Mouse (Mus musculus): ENCODE measurements at regions not wholly inside any gene's neighbourhood (a gene's known extent, or its start where the extent isn't known, plus 50 kb on each side); places are given as distances from the start of the nearest gene placed in this dataset.

DNA sequence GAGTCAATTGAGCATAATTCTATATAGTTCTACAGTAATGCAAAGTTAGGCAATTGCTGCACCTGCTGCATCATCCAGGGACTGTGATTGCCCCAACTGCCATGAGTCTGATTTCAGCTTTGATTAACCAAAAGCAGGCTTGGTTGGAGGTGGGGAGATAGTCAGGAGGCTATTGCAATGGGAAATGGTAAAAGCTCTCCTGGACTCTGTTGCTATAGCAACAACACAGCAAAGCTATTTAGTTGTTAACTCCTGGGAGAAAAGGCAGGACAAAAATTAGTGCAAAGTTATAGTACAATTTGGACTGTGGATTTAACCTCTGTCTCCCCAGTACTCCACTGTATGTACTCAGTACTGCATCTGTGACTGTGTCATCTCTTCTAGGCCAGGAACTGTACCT is 51.7 kb upstream of the Rasgrf1 start:
- DNase-seq (ENCODE audit: low read depth, low spot score): no peak

- peak; percentile 83 for DNase-seq (ENCODE audit: low read depth, low spot score)
Observed at GRCm38 (mm10) chr9:89850491-89851282, 59.0 kb upstream of the Rasgrf1 start.

- no peak for DNase-seq (ENCODE audit: low read depth, low spot score)
Observed at GRCm38 (mm10) chr9:89849947-89850346, 59.8 kb upstream of the Rasgrf1 start.

DNA sequence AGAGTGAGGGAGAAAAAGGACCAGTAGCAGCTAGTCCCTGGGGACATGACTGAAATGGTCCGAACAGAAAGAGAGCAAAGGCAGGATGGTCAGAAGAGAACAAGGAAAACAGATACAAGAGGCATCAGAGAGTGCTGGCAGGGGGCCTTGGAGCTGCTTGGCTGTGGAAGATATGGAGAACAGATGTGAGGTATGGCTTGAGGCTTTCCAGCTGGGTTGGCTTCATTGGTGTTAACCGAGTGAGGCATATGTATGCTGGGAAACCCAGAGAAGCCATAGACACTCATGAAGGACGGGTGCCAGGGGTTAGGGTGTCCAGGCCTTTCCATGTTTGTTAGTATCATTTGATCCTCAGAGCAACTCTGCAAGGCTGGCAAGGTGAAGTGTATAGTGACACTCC is 61.1 kb upstream of the Rasgrf1 start:
- no peak for DNase-seq (ENCODE audit: low read depth, low spot score)

- DNase-seq (ENCODE audit: low read depth, low spot score): no peak
Observed at GRCm38 (mm10) chr9:89846973-89847372, 62.7 kb upstream of the Rasgrf1 start.

DNA sequence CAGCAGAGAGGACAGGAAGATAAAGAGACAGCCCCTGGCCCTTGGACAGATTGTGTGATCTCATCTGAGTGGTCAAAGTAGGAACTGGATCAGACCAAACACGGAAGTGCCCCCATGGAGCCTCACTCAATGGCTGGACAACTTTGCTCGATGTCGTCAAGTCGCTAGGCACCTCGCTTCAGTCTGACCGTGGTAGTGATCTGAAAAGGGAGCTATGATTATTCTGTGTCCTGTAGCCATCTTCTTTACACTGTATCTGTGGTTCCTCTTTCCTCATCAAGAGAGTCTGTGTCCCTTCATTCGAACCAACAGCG is 67.0 kb upstream of the Rasgrf1 start:
- no peak for DNase-seq (ENCODE audit: low read depth, low spot score)

GRCm38 (mm10) chr9:89841866-89842775 is 67.6 kb upstream of the Rasgrf1 start:
- peak; percentile 84 for DNase-seq (ENCODE audit: low read depth, low spot score)

DNA sequence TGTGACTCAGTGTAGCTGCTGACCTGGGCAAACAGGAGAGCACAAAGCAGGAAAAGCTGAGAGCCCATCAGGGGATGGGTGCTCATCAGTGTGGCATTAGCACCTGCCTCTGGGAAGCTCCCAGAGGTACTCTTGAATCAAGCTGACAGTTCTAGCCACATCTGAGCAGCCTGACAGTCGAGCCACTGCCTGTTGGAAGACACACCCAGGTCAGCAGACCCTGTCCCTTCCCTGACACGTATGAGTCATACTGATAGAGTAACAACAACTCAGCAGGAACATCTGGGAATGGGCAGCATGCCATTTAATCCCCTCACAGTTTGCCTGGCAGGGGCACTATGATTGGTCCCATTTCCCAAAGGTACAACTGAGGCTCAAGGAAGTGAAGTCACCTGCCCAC is 68.3 kb upstream of the Rasgrf1 start:
- no peak for DNase-seq (ENCODE audit: low read depth, low spot score)

DNA sequence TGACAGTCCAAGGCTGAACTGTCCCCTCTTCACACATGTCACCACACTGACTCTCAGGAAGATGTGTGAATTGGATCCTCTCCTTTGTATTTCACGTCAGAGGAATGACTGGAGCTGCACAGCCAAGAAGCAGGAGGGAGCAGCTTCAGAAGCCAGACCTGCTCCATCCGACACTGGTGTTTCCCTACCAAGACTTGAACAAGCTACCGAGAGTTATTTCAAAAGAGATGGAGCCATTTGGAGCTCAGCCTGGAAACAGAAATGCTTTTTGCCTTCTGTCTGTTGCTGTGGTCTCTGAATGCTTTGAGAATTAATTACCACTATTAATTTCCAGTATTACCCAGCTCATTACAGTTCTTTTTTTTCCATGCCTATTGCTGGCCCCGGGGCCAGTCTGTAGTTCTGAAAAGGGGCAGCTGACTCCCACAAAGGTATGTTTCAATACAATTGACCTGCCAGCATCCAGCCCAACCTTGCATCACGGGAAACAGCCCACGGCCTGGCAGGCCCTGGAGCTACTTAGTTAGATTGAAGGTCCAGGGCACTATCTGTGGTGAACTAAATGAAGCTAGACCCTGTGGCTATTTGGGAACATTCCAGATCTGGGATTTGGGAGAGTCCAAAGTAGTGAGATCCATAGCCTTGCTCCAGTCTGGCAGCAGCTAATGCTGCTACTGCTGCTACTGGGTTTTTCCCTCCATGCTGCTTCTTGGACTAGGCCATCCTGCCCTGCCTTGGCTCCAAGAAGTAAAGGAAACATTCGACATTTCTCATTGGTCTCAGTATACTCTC is 73.1 kb upstream of the Rasgrf1 start:
- no peak for DNase-seq (ENCODE audit: low read depth, low spot score)

GRCm38 (mm10) chr9:89833596-89833995 is 76.1 kb upstream of the Rasgrf1 start:
- DNase-seq (ENCODE audit: low read depth, low spot score): no peak

DNA sequence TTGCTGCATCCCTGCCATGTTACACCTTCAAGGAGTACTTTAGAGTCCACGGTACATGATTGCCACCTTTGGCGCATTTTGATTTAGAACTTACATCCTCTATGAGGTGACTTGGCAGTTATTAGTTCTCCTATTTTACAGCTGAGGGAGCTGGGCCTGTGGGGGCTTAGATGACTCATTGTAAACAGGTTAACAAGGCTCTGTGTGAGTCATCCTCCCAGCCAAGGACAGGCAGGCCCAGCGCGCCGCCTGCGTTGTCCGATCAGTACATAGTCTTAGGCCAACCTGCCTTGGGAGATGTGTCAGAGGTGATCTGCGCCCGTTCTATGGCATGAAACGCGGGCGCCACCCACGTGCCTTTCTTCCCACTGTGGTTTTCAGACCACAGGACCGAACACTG is 77.9 kb upstream of the Rasgrf1 start:
- no peak for DNase-seq (ENCODE audit: low read depth, low spot score)

DNA sequence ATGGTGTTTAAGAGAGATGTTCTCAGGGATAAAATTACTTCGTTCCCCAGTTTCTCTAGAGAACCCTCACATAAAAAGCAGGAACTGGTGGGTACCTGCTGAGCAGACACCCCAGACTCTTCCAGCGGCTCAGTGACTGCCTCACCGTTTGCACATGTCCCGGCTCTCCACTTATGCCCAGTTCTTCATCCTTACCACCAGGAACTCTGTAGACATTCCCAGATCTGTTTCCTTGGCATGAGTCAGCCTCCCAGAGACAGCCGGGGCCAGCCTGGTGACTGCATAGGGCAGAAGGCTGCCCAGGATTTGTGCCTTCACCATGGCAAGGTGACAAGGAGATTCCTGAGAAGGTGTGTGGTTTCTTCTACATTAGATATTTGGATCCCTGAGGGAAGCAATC is 81.6 kb upstream of the Rasgrf1 start:
- DNase-seq (ENCODE audit: low read depth, low spot score): no peak

DNA sequence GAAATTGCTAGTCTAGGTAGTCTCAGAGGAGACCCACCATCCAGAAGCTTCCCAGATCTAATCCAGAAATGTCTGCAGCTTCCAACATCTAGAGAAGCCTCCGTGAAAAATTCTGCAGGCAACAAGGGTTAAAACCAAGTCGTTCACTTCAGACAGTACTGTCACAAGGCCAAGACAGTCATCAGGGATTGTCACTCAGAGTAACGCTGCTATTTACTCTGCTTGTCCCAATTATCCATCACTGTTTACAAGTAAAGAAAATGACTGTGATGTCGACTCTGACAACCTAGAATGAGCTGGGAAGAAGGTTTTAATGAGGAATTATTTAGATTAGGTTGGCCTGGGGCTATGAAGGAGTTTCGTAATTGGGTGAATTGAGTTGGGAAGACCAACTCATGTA is 82.1 kb upstream of the Rasgrf1 start:
- DNase-seq (ENCODE audit: low read depth, low spot score): no peak

DNA sequence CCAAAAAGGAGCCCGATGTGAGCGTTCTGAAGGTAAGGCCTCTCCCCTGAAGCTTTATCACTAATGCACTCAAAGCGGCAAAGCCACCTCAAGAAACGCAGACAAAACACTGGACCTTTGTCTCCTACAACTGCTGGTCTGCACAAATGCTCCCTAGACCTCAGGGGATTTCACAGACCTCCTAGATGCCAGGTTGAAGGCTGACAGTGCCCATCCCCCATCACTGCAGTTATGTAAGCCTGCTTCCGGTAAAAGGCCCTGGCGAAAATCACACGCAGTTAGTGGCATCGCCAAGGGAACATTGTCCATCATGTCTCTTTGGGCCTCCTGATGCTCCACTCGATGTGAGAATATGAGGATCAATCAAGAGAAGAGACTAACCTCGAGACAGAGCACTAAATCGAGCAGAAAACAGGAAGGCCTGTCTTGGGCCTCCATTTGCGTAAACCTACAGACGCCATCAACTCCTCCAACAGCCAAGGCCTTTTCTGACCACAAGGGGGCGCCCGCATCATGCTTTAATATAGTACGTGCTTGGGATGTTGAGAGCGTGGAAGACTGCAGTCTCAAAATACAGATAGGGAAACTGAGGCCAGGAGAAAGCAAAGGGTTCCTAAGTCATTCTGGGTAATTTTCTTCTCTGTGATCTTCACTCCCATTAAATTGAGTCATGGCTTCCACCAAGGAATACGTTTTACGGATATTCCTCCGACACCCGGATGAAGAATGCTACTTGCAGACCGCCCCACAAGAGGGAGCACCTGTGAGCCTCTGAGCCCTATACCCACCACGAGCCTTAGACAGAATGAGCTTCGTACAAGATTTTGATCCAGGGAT is 82.8 kb upstream of the Rasgrf1 start:
- peak; percentile 78 for DNase-seq (ENCODE audit: low read depth, low spot score)

DNA sequence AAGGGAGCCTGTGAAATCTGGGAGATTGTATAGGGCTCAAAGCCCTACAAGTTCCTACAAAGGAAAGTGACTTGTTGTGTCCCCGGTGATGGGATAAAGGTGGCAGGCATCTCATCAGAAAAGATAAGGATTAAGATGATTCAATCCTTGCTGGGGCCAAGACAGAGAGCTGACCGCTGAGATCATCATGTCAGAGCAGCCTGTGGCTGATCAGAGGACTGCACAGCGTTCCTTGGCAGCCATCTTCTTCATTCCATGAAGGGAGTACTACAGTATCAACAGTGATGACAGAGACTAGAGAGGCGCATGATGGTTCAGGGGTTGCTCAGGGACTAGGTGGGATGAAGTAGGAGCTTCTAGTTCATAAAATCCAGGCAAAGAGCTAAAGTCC is 83.6 kb upstream of the Ankrd34c start:
- no peak for DNase-seq (ENCODE audit: low read depth, low spot score)

DNA sequence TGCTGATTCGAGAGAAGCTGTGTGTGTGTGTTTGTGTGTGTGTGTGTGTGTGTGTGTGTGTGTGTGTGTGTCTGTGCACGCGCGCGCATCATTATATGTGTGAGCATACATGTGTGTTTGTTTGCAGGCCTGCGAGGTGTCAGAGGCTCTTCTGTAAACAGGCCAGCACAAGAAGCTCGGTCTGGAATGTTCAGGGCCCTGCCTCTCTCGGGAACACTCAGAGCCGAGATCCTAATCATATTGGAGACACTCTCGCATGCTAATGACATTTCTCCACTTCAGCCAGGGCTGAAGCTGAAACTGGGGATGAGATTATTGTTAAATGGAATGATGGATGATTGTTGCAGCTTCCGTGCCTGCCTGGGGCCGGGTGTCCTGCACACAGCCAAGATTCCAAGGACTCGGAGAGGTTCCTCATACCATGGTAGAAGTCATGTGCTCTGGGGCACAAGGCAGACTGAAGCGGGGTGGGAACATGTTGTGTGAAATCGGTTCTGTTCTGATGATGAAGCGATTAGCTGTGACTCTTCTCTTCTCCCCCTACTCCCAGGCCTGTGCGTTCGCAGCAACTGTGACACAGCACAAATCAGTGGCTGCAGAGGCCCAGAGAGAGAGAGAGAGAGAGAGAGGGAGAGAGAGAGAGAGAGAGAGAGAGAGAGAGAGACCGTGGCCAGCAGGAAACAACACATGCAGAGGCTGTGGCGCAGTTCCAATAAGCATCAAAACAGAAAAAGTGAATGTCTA is 83.0 kb upstream of the Ankrd34c start:
- DNase-seq (ENCODE audit: low read depth, low spot score): no peak

- DNase-seq (ENCODE audit: low read depth, low spot score): no peak
Observed at GRCm38 (mm10) chr9:89813616-89814318, 75.5 kb upstream of the Ankrd34c start.

- DNase-seq (ENCODE audit: low read depth, low spot score): no peak
Observed at GRCm38 (mm10) chr9:89807381-89807780, 69.1 kb upstream of the Ankrd34c start.

- DNase-seq (ENCODE audit: low read depth, low spot score): no peak
Observed at GRCm38 (mm10) chr9:89802658-89803057, 64.4 kb upstream of the Ankrd34c start.

DNA sequence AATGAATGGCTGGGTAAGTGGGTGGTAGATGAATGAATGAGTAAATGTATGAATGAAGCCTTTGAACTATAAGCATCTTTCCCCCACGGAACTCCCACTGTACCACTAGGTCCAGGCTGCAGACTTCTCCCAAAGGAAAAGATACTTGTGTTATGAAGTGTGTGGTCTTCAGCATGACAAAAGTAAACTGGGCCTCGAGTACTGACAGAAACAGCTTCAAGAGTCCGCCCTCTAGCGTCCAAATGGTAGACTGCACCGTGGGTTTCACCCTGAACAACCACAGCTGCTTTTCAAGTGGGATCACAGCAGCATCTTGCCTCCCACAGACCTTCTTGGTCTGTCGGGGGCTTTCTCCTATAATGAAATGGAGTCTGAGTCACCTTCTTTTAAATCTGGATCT is 54.7 kb upstream of the Ankrd34c start:
- DNase-seq (ENCODE audit: low read depth, low spot score): peak; percentile 57

All from telencephalon, adult 2 months (tissue).